Mouse (Mus musculus) A20 (cell line): ENCODE results near the gene Phtf2.
"Not testable (repeated sequence)": the region's sequence is repeated elsewhere in the genome, so short reads cannot be mapped to it uniquely, and the experiment has no call there.

Experiments
- DNase-seq: peaks from one replicate; pipeline ENCODE4 v3.0.0-alpha.2; 2011; ENCODE audit warnings: low read depth, low spot score

Gene Phtf2

DNA sequence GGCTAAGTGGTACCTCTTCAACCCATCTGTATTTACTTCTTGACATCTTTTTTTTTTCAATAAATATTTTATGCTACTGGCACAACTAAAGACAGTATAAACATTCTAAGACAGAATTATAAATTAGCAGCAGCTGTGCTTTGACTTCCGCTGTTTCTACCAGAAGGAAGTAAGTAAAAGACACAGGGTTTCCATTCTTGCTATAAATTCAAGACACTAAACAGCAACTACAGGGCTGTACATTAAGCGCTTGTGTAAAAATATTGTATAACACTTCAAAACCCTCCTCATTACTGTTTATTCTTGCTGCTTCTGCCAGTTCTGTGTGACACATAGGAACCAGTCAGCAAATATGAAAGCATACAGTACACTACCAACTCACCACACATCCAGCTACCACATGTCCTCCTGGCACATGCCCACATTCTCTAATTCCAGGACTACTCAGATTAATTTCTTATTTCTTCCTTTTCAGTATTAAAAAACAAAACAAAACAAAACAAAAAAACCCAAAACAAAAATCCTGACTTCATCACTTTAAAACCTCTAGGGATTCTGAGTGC is 16.6 kb downstream of the Phtf2 start:
- DNase-seq: peak; percentile 58

DNA sequence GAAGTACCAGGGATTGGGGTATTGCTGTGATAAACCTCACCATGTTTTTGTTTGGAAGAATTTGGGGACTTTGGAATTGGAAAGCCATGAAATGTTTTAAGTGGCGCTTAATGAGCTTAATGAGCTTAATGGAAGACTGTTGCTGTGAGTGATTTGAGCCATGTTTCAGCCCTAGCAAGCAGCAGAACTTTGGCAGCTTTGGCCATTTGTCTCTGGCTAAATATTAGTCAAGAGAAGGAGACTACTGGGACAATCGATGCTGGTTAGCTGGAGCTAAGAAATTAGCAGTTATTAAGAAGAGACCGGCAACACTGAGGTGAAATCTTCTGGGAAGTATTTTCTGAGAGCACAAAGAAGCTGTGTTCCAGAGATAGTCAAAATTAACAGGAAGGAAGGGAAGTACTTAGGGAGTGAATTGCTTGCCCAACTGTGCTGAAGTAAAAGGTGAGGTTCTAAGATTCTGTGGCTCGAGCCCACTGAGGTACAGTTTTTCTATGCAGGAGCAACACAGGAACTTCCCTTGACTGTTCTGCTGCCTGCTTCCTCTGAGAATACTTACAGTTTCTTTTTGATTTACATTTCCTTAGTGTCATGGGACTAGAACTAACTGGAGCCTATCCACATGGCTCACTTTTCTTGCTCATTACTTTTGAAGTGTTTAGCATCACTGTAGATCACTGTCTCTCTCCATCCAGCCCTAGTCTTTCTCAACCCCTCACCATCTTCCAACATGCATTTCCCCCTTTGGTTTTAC is 17.5 kb downstream of the Phtf2 start:
- peak; percentile 53 for DNase-seq

DNA sequence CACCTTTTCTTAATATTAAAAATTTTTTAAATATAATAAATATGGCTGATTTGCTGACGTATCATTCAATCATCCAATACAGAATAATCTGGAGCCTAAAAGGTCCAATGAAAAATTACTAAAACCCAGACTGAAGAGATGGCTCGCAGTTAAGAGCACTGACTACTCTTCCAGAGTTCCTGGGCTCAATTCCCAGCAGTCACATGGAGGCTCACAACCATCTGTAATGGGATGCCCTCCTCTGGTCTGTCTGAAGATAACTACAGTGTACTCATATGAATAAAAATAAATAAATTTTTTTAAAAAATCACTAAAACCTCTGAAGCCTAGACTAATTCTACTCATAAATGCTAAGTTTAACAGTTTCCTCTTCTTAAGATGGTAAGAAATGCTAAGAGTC is 20.0 kb downstream of the Phtf2 start:
- no peak for DNase-seq

GRCm38 (mm10) chr5:20860565-20860964 is 21.4 kb downstream of the Phtf2 start:
- DNase-seq: no peak

DNA sequence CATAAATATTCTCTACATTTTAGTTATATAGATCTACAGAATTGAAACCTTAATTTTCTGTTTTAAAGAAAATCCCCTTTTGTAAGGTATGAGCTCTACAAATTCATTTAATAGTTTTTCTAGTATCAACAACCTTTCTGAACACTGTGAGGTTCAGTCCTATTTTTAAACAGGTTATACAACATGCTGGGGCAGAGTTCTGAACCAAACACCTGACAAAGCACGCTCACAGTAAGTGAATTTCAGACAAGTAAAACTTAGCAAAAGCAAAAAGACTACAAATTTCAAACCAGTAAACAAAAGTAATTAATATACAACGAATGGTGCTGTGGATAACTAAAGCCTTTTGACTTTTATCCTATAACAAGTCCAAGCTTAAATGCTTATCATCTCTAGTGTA is 23.5 kb downstream of the Phtf2 start:
- DNase-seq: no peak

DNA sequence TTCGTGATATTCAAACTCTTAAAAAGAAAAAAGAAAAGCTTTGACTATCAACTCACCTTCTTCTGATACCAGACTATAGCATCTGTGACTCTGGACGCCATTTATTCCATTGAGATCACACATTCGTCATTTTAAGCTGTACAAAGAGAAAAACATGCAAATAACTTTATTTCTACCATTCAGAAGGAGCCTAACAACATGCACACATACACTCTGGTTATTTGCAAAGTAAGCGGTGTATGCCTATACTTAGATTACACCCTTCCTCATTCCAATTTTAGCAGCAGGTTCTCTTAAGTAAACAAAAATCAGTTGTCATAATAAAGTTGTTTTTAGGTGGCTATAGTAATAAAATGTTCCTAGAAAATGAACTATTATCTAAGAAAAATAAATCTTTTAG is 26.9 kb downstream of the Phtf2 start:
- peak; percentile 56 for DNase-seq

DNA sequence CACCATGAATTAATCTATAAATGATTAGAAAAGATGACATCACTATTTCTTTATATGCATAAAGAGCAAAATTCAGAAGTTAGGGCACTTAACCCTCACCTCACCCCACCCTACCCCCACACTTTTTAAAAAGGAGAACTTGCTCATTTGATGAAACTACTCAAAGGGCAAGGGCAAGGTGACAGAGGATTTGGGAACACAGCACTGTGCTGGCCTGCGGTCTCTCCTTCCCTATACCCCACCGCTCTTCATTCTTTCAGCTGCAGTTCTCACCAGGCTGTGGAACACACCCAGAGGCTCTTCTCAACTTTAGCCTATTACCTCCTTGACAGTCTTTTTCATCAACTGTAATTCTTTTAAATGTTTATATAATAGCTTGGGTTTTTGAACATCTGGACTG is 34.9 kb downstream of the Phtf2 start:
- DNase-seq: peak; percentile 37

DNA sequence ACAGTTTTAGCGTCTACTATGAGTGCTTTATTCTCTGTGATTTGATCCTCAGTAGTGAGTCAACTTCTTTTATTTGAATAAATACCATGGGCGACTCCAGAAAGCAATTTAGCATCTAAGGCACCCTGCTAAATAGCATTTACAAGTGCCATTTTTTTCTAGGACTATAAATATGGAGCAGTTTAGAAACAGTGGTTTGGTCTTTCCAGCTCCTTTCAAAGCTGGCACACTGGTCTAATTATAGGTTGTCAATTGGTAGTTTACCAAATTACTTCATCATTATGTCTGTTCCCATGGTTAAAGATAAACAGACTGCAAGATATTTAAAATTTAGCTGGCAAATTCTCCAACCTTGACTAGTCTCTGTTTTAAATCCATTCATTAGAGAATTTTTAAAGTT is 38.1 kb downstream of the Phtf2 start:
- no peak for DNase-seq

DNA sequence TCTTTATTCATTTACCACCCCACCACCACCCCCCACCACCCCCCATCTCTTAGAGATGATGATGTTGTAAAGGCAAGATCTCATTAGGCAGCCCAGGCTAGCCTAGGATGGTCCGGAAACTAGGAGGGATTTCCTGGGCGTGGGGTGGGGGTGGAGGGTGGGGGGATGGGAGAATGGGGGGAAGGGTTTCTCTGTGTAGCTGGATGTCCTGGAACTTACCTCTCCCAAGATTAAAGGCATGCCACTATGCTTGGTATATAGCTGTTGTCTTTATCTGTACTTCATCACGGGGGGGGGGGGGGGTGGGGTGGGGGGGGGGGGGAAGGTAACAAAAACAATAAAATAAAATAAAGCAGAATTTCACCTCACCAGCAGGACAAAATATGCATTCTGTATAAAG is 38.5 kb downstream of the Phtf2 start:
- no peak for DNase-seq

DNA sequence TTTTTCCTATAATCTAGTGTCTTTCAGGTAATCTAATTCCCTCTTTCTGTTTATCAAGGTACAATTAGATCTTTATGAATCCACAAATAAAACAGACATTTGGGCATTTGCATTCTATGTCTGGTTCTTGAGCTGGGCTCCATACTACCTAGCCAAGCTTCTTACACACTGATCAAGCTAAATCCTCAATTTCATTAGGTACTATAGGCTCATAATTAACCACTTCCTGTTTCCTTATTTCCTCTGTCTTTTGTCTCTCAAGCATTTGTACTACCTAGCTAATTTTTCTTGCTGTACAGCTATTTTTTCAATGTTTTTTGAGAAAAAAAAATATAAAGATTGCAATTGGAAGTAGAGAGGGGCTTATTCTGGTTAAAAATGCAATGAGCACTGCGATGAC is 44.8 kb downstream of the Phtf2 start:
- no peak for DNase-seq

- DNase-seq: no peak
These were observed 47.5 kb downstream of the Phtf2 start for GRCm38 (mm10) chr5:20834399-20834798.

DNA sequence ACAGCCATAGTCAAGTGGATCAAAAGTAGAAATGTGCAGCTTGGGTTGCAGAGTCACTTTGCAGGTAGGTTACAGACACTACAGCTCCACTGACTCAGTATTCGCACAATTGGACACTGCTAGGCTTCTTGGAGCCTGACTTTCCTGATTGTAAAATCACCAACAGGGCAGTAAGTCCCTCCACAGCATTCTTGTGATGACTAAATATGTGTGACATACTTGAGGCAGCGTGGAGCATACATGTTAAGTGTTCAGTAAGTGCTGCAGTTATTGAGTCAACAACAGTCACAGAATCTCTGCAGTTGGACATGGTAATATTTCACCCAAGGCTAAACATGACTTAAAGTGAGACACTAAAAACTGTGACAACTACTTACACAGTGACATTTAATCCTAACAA is 50.5 kb downstream of the Phtf2 start:
- DNase-seq: no peak

- no peak for DNase-seq
These were observed 51.2 kb downstream of the Phtf2 start for GRCm38 (mm10) chr5:20830717-20831116.

DNA sequence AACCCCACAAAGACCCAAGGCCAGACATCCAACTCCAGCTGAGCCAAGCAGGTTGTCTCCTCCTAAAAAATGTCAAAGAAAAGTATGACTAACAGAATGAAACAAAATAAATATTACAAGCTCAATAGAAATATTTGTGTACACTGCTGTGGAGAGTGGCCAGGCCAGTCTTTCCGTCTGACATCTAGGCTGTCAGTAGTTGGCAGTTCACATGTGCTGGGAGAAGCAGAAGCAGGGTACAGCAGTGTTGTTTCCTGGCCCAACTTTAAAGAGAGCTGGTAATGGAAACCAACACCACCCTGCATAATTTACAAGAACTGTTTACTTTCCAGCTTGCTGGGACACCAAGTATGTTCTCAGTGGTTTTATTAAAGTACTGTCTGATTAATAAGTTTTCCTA is 60.3 kb downstream of the Phtf2 start:
- DNase-seq: no peak

DNA sequence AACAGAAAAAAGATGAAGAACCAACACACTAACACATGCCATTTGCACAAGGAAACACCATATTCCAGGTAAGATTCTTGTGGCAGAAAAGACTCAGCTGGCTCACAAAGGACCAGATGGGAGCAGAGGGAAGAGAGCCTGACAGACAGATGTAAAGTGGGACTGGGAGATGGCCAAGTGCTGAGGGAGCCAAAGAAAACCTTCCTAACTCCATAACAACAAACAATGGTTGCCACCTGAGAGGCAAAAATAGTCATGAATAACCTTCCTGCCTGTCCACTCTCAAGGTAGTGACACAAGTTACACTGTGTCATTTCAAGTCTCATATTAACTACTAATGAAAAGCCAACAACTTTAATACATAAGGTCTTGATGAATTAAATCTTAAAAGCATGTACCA is 60.8 kb downstream of the Phtf2 start:
- no peak for DNase-seq

- no peak for DNase-seq
These were observed 66.8 kb downstream of the Phtf2 start for GRCm38 (mm10) chr5:20815094-20815493.

DNA sequence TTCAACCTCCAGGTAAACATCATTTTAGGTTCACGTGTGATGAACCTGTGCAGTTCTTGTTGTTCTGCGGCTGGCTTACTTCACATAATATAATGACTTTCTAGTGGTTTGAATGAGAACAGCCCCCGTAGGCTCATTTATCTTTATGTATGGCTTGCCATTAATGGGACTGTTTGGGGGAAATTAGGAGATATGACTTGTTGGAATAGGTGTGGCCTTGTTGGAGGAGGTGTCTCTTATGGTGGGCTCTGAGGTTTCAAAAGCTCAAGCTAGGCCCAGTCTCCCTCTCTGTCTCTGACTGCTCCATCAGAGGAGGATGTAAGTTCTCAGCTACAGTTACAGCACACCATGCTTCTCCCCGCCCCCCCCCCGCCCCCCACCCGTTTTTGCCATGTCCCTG is 71.5 kb downstream of the Phtf2 start:
- no peak for DNase-seq

DNA sequence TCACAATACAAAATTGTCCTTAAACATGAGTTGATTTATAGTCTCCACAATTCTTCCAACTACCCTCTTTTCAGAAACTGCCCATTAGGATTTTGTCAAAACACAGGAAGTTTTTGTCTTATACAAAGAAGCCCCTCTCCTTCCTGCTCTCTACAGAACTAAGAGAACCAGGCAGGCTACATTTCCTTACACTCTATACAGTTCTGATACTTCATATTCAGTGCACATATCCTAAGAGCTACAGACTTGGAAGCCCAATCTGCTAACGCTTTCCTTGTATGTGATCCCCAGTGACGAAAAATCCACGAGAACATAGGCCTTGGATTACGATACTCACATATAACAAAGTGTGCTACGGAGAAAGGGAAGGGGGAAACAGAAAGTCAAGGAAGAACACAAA is 86.0 kb downstream of the Phtf2 start:
- DNase-seq: no peak

- DNase-seq: peak; percentile 43
These were observed 90.0 kb downstream of the Phtf2 start for GRCm38 (mm10) chr5:20791793-20792554.

DNA sequence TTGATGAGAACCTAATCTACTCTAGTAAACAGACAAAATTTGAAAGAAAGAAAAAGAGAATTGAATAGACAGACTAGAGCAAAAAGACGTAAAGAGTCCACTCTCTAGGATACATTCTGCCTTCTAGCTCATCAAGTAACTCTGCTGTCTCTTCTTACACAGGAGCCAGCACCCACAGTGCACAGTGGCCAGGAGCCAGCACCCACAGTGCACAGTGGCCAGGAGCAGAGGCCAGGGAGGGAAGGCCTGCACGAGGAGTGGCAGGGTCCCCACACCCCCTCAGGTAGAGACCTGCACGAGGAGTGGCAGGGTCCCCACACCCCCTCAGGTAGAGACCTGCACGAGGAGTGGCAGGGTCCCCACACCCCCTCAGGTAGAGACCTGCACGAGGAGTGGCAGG is 95.5 kb downstream of the Phtf2 start:
- DNase-seq: not testable (repeated sequence)

DNA sequence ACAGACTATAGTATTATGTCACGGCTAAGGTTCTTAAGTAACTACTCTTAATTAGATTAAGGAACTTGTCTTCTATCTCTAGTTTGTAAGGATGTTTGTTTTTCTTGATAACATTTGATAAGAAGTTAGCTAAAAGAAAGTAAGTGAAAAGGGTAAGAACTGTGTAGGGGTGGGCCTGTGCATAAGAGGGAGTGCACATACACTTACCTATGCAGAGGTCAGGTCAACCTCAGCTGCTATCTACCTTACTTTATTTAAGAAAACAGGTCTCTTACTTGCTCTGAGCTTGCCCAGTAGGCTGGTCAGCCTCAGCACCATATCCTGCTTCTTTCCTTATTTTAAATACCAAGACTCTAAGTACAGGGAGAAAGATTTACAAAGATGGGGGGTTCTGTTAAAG is 100.8 kb downstream of the Phtf2 start:
- no peak for DNase-seq

GRCm38 (mm10) chr5:20779191-20779590 is 102.7 kb downstream of the Phtf2 start:
- DNase-seq: no peak
